Mouse (Mus musculus) ES-E14 (cell line): Measurements from ENCODE around the gene Dock9. TPM values are rescaled to one million over a fixed set of nuclear protein-coding genes. Genes with fewer than 3 reads are reported as not detected.

Source experiments
- DNase-seq: peaks from one replicate; pipeline ENCODE4 v3.0.0-alpha.2; 2013; ENCODE audit warnings: low read depth, low spot score
- H3K27ac ChIP-seq: 2 replicates; pipeline ENCODE4 v1.5.1; 2012; ENCODE audit warnings: low read depth, mild to moderate bottlenecking, low read length, moderate library complexity, mixed read lengths; ENCODE audit not compliant: poor library complexity, insufficient read depth, severe bottlenecking
- H3K36me3 ChIP-seq: 2 replicates; pipeline ENCODE4 v1.6.1; 2012; ENCODE audit warnings: mild to moderate bottlenecking, low read length, moderate library complexity, mixed read lengths; ENCODE audit not compliant: control insufficient read depth, poor library complexity, insufficient read depth, severe bottlenecking
- H3K4me1 ChIP-seq, 2 experiments: fragments of 150-350 bp in 1 of 2; sonication (generic) in 1 of 2; 2 replicates each; pipeline ENCODE4 v1.6.1; 2012; ENCODE audit warnings: low read length in 2 of 2, mild to moderate bottlenecking in 1 of 2, mixed read lengths in 1 of 2; ENCODE audit not compliant: control insufficient read depth in 2 of 2, insufficient read depth in 2 of 2, poor library complexity in 1 of 2
- H3K4me3 ChIP-seq, 2 experiments: fragments of 150-350 bp in 1 of 2; sonication (generic) in 1 of 2; 2 replicates each; pipeline ENCODE4 v1.5.1; 2012; ENCODE audit warnings: low read length in 2 of 2, low read depth in 1 of 2, mild to moderate bottlenecking in 1 of 2, mixed read lengths in 1 of 2; ENCODE audit not compliant: insufficient read depth in 1 of 2, poor library complexity in 1 of 2, severe bottlenecking in 1 of 2
- H3K9ac ChIP-seq: 2 replicates; pipeline ENCODE4 v1.6.1; 2012; ENCODE audit warnings: low read depth, mild to moderate bottlenecking, low read length, mixed read lengths; ENCODE audit not compliant: poor library complexity, insufficient read depth, severe bottlenecking
- H3K9me3 ChIP-seq: fragments of 150-350 bp; sonication (generic); 2 replicates; pipeline ENCODE4 v1.6.1; 2012; ENCODE audit warnings: low read depth, mild to moderate bottlenecking, low read length; ENCODE audit not compliant: control insufficient read depth, insufficient read depth
- CHD2 ChIP-seq: IDR thresholded peaks from 2 replicates; pipeline ENCODE4 v1.6.1; 2014; ENCODE audit warnings: mild to moderate bottlenecking, low read depth, low read length, inconsistent platforms
- HCFC1 ChIP-seq: IDR thresholded peaks from 2 replicates; pipeline ENCODE4 v1.6.1; 2012; ENCODE audit warnings: low read length, inconsistent platforms, borderline replicate concordance; ENCODE audit not compliant: insufficient read depth
- MAFK ChIP-seq: IDR thresholded peaks from 2 replicates; pipeline ENCODE4 v1.6.1; 2014; ENCODE audit warnings: mild to moderate bottlenecking, low read depth, low read length, inconsistent platforms; ENCODE audit not compliant: insufficient read depth
- ZC3H11A ChIP-seq: IDR thresholded peaks from 2 replicates; pipeline ENCODE4 v1.6.1; 2012; ENCODE audit warnings: low read depth, mild to moderate bottlenecking, inconsistent platforms, low read length, borderline replicate concordance
- ZNF384 ChIP-seq: IDR thresholded peaks from 2 replicates; pipeline ENCODE4 v1.6.1; 2012; ENCODE audit warnings: low read depth, low read length, inconsistent platforms
- in situ Hi-C, 2 experiments: fragments of 600-800 bp; cut with MboI; formaldehyde crosslinking; loops; one replicate each; pipeline ENCODE4 v1.15.1; 2025; ENCODE audit warnings: low sequenced_read_pairs in 2 of 2, inconsistent platforms in 1 of 2; ENCODE audit not compliant: unreplicated experiment in 2 of 2
- total RNA-seq: library from RNA; depleted of rRNA; stranded (reverse); fragments of 300-350 nt; gene quantifications from 2 replicates; pipeline ENCODE4 v1.2.3, GENCODE M21; 2012

Dock9 gene
- total RNA-seq, 1 experiment: 8.3 TPM

GRCm38 (mm10) chr14:121752686-121753426 lies 44.8 kb downstream of the Dock9 start:
- Histone ChIP-seq H3K27ac (no peak overlapping the region), H3K9me3 (no peaks in the 10 kb centered on the region), H3K4me1 (no peaks in the 10 kb centered on the region), H3K4me3 (no peak overlapping the region), H3K9ac (no peak overlapping the region), H3K36me3 (no peaks in the 10 kb centered on the region)
- in situ Hi-C loops: no loop called here
- TF ChIP-seq MAFK: no peak
- DNase-seq: no peak

- Histone ChIP-seq H3K4me3 (no peak overlapping the region), H3K9ac (no peak overlapping the region), H3K4me1 (no peaks in the 10 kb centered on the region), H3K27ac (no peak overlapping the region), H3K36me3 (no peaks in the 10 kb centered on the region), H3K9me3 (no peaks in the 10 kb centered on the region)
- TF ChIP-seq ZC3H11A: no peak
- TF ChIP-seq HCFC1: no peak
- no peak for TF ChIP-seq ZNF384
- no peak for TF ChIP-seq MAFK
- no peak for TF ChIP-seq CHD2
- in situ Hi-C loops: no loop called here
- no peak for DNase-seq
Observed at GRCm38 (mm10) chr14:121749606-121750005, 48.0 kb downstream of the Dock9 start.

DNA sequence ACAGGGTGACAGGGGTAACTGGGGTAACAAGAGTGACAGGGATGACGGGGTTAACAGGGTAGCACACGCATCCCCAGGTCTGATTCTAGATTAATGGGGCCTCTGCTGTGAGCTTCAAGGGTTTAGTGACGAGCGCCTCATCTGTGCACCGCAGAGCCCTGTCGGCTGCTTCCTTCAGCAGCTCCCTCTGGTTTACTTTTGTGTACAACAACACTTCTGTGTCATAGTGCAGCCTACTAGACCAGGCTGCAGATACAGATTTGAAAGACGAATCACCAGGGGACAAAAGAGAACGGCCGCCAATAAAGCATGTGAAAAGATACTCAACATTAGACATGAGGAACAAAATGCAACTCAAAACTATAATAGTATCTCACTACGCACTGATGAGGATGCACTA lies 48.6 kb downstream of the Dock9 start:
- H3K36me3 ChIP-seq: no peaks in the 10 kb centered on the region
- in situ Hi-C loops: no loop called here
- DNase-seq: no peak
- TF ChIP-seq ZNF384: no peak
- no peak for TF ChIP-seq HCFC1
- no peak for TF ChIP-seq ZC3H11A
- TF ChIP-seq CHD2: no peak
- no peak for TF ChIP-seq MAFK
- H3K9ac ChIP-seq: no peak overlapping the region
- H3K27ac ChIP-seq: no peak overlapping the region
- no peaks in the 10 kb centered on the region for H3K4me1 ChIP-seq
- no peak overlapping the region for H3K4me3 ChIP-seq
- no peaks in the 10 kb centered on the region for H3K9me3 ChIP-seq

DNA sequence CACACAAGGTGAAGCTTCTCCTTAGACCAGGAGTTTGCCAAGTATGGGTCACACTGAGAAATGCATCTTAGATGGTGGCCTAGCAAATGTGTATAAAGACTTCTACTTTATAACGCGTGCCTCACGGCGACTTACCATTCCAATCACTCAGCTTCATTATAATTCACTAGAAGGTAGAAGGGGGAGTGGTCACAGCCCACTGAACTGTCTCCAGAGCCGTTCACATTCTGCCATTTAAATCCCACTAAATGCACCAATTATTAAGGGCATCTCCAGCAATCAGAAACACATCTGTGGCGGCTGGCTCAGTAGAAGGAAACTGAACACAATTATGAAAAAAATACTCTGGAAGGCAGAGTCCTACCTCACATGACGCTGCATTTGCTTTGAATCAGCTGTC lies 50.3 kb downstream of the Dock9 start:
- TF ChIP-seq MAFK (no peak), HCFC1 (no peak), CHD2 (no peak), ZNF384 (no peak), ZC3H11A (no peak)
- no peaks in the 10 kb centered on the region for H3K36me3 ChIP-seq
- H3K9ac ChIP-seq: no peak overlapping the region
- no peak overlapping the region for H3K4me3 ChIP-seq
- in situ Hi-C loops: no loop called here
- H3K9me3 ChIP-seq: no peaks in the 10 kb centered on the region
- no peak for DNase-seq
- H3K4me1 ChIP-seq: no peaks in the 10 kb centered on the region
- no peak overlapping the region for H3K27ac ChIP-seq
